Mouse (Mus musculus): ENCODE measurements around the gene Cacna2d3.

The Cacna2d3 gene

DNA sequence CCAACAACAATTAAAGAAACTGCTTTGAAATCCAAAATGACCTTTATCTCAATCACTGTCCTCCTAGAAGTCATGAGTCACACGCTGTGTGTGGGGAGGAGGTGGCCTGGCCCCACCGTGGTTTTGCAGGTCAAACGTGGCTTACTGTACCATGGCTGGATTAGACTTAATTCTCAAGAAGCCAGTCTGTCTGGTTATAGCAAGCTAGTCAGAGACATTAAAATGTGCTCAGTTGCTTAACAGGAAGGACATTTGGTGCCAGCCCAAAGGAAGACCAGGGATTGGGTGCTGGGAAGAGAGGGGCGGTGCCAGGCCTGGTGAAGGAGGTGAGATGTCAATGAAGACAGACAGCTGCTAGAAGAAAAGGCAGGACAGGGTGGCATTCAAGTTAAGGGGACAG is 641.0 kb downstream of the Cacna2d3 start:
- no peak for DNase-seq (ENCODE audit: extremely low spot score, low spot score)

DNA sequence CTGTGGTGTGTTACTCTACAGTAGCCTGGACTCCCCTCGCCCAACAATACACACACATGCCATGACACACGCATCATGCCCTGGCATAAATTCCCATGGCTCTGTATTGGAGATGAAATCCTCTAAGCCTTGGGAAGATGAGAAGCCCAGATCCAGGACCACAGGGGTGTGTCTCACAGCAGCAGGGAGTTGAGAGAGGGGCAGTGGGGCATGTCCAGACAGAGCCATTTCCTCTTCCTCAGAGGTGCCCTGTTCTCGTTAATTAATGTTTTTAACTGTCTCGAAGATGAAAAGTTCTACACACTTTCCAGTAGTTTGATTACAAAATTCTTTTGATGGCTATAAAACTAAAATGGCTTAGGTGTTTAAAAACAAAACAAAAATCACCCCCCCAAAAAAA is 641.4 kb downstream of the Cacna2d3 start:
- DNase-seq (ENCODE audit: extremely low spot score, low spot score) = no peak

DNA sequence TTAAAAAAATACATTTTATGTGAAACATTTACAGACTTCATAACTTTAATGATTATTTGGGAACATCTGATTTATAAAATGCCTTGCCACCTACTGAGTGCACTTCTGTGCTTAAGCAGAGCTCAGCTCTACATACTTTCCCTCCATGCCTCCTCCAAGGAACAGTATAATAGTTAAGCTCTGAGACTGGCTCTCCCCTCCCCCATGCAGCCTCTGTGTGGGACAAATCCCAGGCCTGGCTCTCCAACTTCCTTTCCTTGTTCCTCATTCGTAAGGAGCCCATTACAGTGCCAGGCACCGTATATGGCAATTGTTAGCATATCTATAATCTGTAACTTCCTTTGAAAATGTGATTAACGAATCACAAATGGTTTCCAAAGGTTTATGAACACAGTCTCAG is 644.2 kb downstream of the Cacna2d3 start:
- DNase-seq (ENCODE audit: extremely low spot score, low spot score) = no peak

GRCm38 (mm10) chr14:29073747-29074146 is 647.9 kb downstream of the Cacna2d3 start:
- DNase-seq (ENCODE audit: extremely low spot score, low spot score) = no peak

DNA sequence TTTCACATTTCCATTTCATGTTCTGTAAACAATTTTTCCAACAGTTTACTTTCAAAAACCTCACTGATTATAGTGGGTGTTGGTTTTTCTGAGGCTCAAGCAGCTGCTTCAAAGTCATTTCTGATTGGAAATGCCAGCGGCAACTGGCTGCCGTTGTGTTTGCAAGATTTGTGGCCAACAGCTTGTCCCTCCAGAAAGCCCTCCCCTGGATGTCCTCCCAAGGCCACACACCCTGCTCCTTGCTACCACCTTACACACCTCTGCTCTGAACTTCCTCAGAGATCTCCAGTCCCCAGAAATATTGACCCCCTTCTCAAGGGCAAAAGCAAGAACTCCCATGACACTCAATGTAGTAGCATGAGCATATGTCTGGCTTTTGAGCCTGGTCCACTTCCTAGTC is 659.0 kb downstream of the Cacna2d3 start:
- DNase-seq (ENCODE audit: extremely low spot score, low spot score) = no peak

- DNase-seq (ENCODE audit: extremely low spot score, low spot score) = no peak
Measured at GRCm38 (mm10) chr14:29061491-29061890, 660.2 kb downstream of the Cacna2d3 start.

DNA sequence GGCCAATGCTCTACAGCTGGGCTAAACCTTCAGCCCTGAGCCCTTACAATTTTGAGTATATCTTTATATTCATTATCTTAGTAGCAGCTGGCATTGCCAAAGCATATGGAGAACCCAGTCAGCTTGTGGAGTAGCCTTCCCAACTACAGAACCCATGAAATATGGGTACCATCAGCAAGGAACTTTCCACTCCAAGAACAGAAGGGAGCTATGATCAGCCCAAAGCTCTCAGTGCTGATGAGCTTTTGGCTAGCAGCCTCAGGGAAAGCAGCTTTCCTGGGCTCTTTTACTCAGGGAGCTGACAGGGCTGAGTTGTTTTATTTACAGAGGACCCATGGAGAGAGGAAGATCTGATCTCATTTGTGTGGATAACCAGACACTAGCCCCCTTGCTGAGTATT is 661.0 kb downstream of the Cacna2d3 start:
- no peak for DNase-seq (ENCODE audit: extremely low spot score, low spot score)

- DNase-seq (ENCODE audit: extremely low spot score, low spot score) = no peak
Measured at GRCm38 (mm10) chr14:29051951-29052835, 669.5 kb downstream of the Cacna2d3 start.

- no peak for DNase-seq (ENCODE audit: extremely low spot score, low spot score)
Measured at GRCm38 (mm10) chr14:29042355-29042754, 679.3 kb downstream of the Cacna2d3 start.

- no peak for DNase-seq (ENCODE audit: extremely low spot score, low spot score)
Measured at GRCm38 (mm10) chr14:29041498-29041897, 680.2 kb downstream of the Cacna2d3 start.

- no peak for DNase-seq (ENCODE audit: extremely low spot score, low spot score)
Measured at GRCm38 (mm10) chr14:29040606-29041364, 680.9 kb downstream of the Cacna2d3 start.

GRCm38 (mm10) chr14:29038246-29038645 is 683.4 kb downstream of the Cacna2d3 start:
- no peak for DNase-seq (ENCODE audit: extremely low spot score, low spot score)

GRCm38 (mm10) chr14:29031858-29032395 is 689.7 kb downstream of the Cacna2d3 start:
- DNase-seq (ENCODE audit: extremely low spot score, low spot score) = no peak

DNA sequence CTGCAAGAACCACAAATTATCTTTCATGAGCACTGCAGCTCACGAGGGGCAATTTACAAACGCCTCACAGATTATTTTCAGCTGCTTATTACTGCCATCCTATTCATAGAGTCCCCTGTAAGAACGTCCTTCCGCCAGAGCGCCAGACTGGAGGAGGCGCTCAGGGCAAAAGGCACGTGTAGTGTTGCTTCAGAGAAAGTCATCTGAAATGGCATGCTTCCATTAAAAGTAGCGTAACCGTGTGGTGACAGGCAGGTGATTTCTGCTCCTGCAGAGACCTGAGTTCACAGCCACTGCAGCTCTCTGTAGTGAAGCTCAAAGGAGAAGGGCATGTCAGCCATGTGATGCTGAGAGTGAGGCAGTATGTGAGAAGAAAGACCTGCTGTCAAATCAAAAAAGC is 691.1 kb downstream of the Cacna2d3 start:
- no peak for DNase-seq (ENCODE audit: extremely low spot score, low spot score)

- no peak for DNase-seq (ENCODE audit: extremely low spot score, low spot score)
Measured at GRCm38 (mm10) chr14:29029896-29030420, 691.7 kb downstream of the Cacna2d3 start.

GRCm38 (mm10) chr14:29029107-29029469 is 692.6 kb downstream of the Cacna2d3 start:
- no peak for DNase-seq (ENCODE audit: extremely low spot score, low spot score)

DNA sequence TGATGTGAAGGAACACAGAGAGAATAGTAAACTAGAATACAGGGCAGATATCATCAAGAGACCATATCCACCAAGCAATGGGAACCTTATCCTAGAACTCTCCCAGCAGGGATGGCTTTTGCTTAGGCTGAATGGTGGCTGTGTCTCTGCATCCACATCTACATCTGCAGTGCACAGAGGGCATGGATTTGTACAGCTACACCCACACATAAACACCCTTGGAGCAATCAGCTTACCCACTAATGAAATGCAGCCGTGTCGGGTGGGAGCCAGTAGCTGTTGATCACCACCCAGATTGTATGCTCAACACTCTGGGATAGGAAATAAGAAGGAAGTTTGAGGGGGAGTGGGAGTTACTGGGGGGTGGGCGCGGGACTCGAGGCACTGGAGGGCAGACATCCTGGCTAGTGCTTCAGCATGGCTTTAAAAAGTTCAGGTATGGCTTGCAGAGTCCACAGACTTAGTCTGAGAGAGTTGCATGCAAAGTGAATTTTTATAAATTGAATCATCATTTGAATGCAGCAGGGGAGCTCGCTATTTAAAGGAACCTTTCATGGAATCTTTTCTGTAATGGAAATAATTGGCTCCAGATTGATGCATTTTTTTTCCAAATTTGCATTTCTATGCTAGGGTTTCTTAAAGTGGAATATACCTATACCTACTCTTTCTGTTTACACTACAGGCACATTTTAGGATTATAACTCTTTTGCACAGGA is 693.1 kb downstream of the Cacna2d3 start:
- no peak for DNase-seq (ENCODE audit: extremely low spot score, low spot score)

GRCm38 (mm10) chr14:29027276-29027675 is 694.4 kb downstream of the Cacna2d3 start:
- no peak for DNase-seq (ENCODE audit: extremely low spot score, low spot score)

DNA sequence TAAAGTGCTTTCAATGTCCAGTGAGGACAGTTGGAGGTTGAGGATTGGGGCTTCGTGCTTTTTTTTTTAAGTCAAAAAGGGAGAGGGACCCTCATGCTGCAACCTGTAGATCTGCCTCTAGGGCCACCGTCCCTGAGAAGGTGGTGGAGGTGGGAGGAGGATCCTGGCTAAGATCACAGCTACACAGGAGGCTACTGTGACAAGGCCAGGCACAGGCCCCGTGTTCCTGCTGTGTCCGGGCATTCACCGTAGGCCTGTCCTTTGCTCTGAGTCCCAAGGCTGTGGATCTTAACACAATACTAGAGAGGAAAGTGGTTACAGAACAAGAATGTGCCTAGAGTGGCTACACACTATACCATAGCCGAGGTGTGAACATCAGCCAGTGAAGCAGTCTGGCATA is 696.3 kb downstream of the Cacna2d3 start:
- no peak for DNase-seq (ENCODE audit: extremely low spot score, low spot score)

DNA sequence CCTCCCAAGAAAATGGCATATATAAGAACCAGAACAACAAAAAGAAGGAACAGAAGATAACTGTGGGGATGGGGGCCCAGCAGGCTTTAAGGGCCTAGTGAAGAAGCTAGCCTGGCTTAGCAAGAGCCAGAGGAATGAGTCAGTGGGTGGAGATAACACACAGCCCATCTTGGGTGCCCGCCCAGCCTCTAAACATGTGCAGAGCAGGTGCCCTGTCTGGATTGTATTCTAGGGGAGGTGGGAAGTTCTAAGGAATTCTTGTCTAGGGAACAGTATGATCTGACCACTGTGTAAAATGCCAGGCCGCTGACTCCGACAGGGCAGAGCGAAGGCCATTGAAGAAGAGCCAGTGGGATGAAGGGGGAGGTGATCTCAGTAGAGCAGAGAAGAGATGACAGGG is 698.4 kb downstream of the Cacna2d3 start:
- DNase-seq (ENCODE audit: extremely low spot score, low spot score) = no peak

DNA sequence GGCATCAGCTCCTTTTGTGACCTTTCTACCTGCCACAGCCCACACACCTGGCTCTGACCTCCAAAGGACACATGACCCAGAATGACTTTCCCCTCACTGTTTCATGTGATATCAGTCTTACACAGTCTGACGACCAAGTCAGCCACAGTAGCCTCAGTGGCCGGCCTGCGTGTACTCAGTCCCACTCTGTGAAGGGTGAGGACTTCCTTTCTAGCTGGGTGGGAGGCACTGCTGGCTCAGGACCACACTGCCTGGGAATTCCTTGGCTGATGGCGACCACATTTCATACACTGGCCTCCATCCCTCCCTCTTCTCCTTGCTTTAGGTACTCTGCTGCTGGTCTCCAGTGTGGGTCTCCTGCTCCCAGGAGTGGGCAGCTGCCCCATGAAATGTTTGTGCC is 700.4 kb downstream of the Cacna2d3 start:
- no peak for DNase-seq (ENCODE audit: extremely low spot score, low spot score)
